Mouse (Mus musculus) hindbrain, postnatal 0 days (tissue): Measurements from ENCODE around the gene Serpine1. TPM values are rescaled to one million over a fixed set of nuclear protein-coding genes. Genes with fewer than 3 reads are reported as not detected.

Experiments used
- ATAC-seq: fragments of 200-750 bp; cut with Nextera tagmentation; 2 replicates; pipeline ENCODE4 v1.8.0; 2017; ENCODE audit warnings: mild to moderate bottlenecking, moderate TSS enrichment, moderate library complexity
- DNase-seq: peaks from one replicate; pipeline ENCODE4 v3.0.0-alpha.2; 2015; ENCODE audit warnings: low spot score
- H3K27ac ChIP-seq: fragments of 300-500 bp; sonication (generic); 2 replicates; pipeline ENCODE4 v1.5.1; 2014; ENCODE audit warnings: mild to moderate bottlenecking
- H3K27me3 ChIP-seq: fragments of 300-500 bp; sonication (generic); 2 replicates; pipeline ENCODE4 v1.6.1; 2014; ENCODE audit warnings: low read length, mixed read lengths; ENCODE audit not compliant: insufficient read depth
- H3K36me3 ChIP-seq: fragments of 300-500 bp; sonication (generic); 2 replicates; pipeline ENCODE4 v1.6.1; 2014; ENCODE audit warnings: low read length, mixed read lengths; ENCODE audit not compliant: insufficient read depth
- H3K4me1 ChIP-seq: fragments of 300-500 bp; sonication (generic); 2 replicates; pipeline ENCODE4 v1.6.1; 2014; ENCODE audit warnings: antibody characterized with exemption, low read length, mixed read lengths; ENCODE audit not compliant: insufficient read depth
- H3K4me2 ChIP-seq: fragments of 300-500 bp; sonication (generic); 2 replicates; pipeline ENCODE4 v1.6.1; 2014; ENCODE audit warnings: low read depth, mild to moderate bottlenecking, low read length, moderate library complexity, mixed read lengths
- H3K4me3 ChIP-seq: fragments of 300-500 bp; sonication (generic); 2 replicates; pipeline ENCODE4 v1.5.1; 2014; ENCODE audit warnings: low read length
- H3K9ac ChIP-seq: fragments of 300-500 bp; sonication (generic); replicated peaks from 2 replicates; pipeline ENCODE4 v1.6.1; 2014; ENCODE audit warnings: mild to moderate bottlenecking, low read length, moderate library complexity, mixed read lengths
- H3K9me3 ChIP-seq: fragments of 300-500 bp; sonication (generic); 2 replicates; pipeline ENCODE4 v1.6.1; 2016; ENCODE audit warnings: low read length, mixed read lengths
- CTCF ChIP-seq: IDR thresholded peaks from 2 replicates; pipeline ENCODE4 v1.5.1; 2016; ENCODE audit warnings: antibody characterized with exemption, control low read depth, low read depth
- WGBS: fragments of 180-500 bp; shearing (Covaris S2); extraction: QIAGEN DNeasy Blood & Tissue Kit; methylation state at CpG from one replicate; pipeline ENCODE4 v1.1.7; 2014; 5-methylcytosine and 5-hydroxymethylcytosine counted together
- polyA plus RNA-seq: library from polyadenylated mRNA; unstranded; fragments of >200 nt; fragmentation: Nextera tagmentation; extraction: Ambion mirVana; gene quantifications from 2 replicates; pipeline ENCODE4 v1.2.1, GENCODE M21; 2015
- total RNA-seq: library from RNA; depleted of rRNA; stranded (reverse); fragments of >200 nt; gene quantifications from 2 replicates; pipeline ENCODE4 v1.2.3, GENCODE M21; 2014

Gene Serpine1
- total and polyA plus RNA-seq, 2 experiments from 2014 or later, result 0.25 to 3.0 TPM

GRCm38 (mm10) chr5:137032641-137033074 lies 39.4 kb downstream of the Serpine1 start:
- ATAC-seq (peak; percentile 38), DNase-seq (peak; percentile 89)
- H3K4me3 ChIP-seq, result peak overlapping the region; percentile 51
- no peaks in the 10 kb centered on the region for H3K4me1 ChIP-seq
- TF ChIP-seq CTCF, result peak; percentile 19; the same call in 1 of the 2 replicates
- H3K27me3 ChIP-seq, result peaks cover 14% of the 10 kb centered on the region; the same call in 1 of the 2 replicates
- peak overlapping the region; percentile 86 for H3K4me2 ChIP-seq
- peaks cover 16% of the 10 kb centered on the region for H3K36me3 ChIP-seq
- peak overlapping the region; percentile 73 for H3K27ac ChIP-seq
- H3K9ac ChIP-seq, result peak overlapping the region; percentile 74
- WGBS, result under 1% methylated on average over 45 of the region's 49 CpGs
- no peaks in the 10 kb centered on the region for H3K9me3 ChIP-seq

GRCm38 (mm10) chr5:137032033-137032421 lies 40.0 kb downstream of the Serpine1 start:
- Histone ChIP-seq H3K4me3 (peak overlapping the region; percentile 51), H3K4me1 (no peaks in the 10 kb centered on the region), H3K9ac (peak overlapping the region; percentile 74), H3K27ac (peak overlapping the region; percentile 73), H3K36me3 (peaks cover 9% of the 10 kb centered on the region), H3K27me3 (peaks cover 16% of the 10 kb centered on the region; the same call in 1 of the 2 replicates), H3K4me2 (peak overlapping the region; percentile 86), H3K9me3 (no peaks in the 10 kb centered on the region)
- ATAC-seq (peak; percentile 13), DNase-seq (peak; percentile 59)
- under 1% methylated on average over 29 of the region's 33 CpGs for WGBS
- TF ChIP-seq CTCF, result peak; percentile 40; the same call in 1 of the 2 replicates

- H3K36me3 ChIP-seq, result 0 out of 2 replicates have a peak, but pooled peaks cover 2% of the 10 kb centered on the region
- peak overlapping the region; percentile 74 for H3K9ac ChIP-seq
- TF ChIP-seq CTCF, result no peak
- peak overlapping the region; percentile 91 for H3K27ac ChIP-seq
- under 1% methylated on average over 77 of the region's 78 CpGs for WGBS
- no peaks in the 10 kb centered on the region for H3K4me1 ChIP-seq
- no peaks in the 10 kb centered on the region for H3K9me3 ChIP-seq
- peak overlapping the region; percentile 51 for H3K4me3 ChIP-seq
- ATAC-seq, result no peak
- H3K27me3 ChIP-seq, result peaks cover 18% of the 10 kb centered on the region; the same call in 1 of the 2 replicates
- peak overlapping the region; percentile 86 for H3K4me2 ChIP-seq
- no peak for DNase-seq
Measured at GRCm38 (mm10) chr5:137031076-137032032, 40.7 kb downstream of the Serpine1 start.

GRCm38 (mm10) chr5:137030416-137030810 lies 41.7 kb downstream of the Serpine1 start:
- H3K9ac ChIP-seq, result peak overlapping the region; percentile 74
- TF ChIP-seq CTCF, result no peak
- H3K4me2 ChIP-seq, result peak overlapping the region; percentile 86
- 7% methylated on average over 22 of the region's 22 CpGs for WGBS
- peak overlapping the region; percentile 91 for H3K27ac ChIP-seq
- H3K27me3 ChIP-seq, result peaks cover 24% of the 10 kb centered on the region; the same call in 1 of the 2 replicates
- DNase-seq (no peak), ATAC-seq (0 out of 2 replicates have a peak, but pooled peaks have one; percentile 0)
- no peaks in the 10 kb centered on the region for H3K36me3 ChIP-seq
- H3K4me1 ChIP-seq, result no peaks in the 10 kb centered on the region; the same call in 1 of the 2 replicates
- H3K9me3 ChIP-seq, result no peaks in the 10 kb centered on the region
- peak overlapping the region; percentile 51 for H3K4me3 ChIP-seq

DNA sequence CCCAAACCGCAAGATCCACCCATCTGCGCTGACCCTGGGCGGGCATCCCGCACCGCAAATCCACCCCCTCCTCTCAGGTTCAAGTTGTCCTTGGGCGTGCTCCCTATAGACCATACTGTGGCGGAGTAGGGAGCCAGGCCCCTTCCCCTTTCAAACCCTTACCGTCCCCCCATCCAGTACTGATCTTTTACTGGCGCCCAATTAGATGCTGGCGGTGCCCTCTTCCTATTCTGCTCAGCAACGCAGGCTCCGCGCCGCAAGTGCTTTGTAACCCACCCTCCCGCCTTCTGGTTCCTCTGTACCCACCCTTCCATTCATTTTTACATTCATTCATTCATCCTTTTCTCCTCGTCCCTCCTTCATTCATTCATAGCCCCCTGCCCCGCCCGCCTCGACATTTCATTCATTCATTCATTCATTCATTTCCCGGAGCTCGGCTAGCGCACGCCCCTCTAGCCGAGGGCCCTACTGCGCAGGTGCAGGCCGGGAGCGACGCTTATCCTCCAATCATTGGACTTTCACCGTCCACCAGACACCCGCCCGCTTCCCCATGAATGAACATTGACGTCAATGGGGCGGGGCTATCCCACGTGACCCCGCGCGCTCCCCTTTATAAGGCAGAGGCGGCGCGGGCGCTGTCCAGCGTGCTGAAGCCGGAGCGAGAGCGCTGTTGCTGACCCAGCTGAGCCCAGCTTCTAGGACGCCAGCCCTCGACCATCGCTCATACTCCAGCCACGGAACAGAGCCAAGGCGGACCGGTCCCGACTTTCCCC lies 42.2 kb downstream of the Serpine1 start:
- Histone ChIP-seq H3K27me3 (peaks cover 24% of the 10 kb centered on the region; the same call in 1 of the 2 replicates), H3K9ac (peak overlapping the region; percentile 74), H3K36me3 (no peaks in the 10 kb centered on the region), H3K4me3 (peak overlapping the region; percentile 51), H3K4me1 (no peaks in the 10 kb centered on the region; the same call in 1 of the 2 replicates), H3K9me3 (no peaks in the 10 kb centered on the region), H3K27ac (peak overlapping the region; percentile 91), H3K4me2 (peak overlapping the region; percentile 86)
- no peak for TF ChIP-seq CTCF
- WGBS, result under 1% methylated on average over 52 of the region's 52 CpGs
- DNase-seq (peak; percentile 98), ATAC-seq (peak; percentile 81)

DNA sequence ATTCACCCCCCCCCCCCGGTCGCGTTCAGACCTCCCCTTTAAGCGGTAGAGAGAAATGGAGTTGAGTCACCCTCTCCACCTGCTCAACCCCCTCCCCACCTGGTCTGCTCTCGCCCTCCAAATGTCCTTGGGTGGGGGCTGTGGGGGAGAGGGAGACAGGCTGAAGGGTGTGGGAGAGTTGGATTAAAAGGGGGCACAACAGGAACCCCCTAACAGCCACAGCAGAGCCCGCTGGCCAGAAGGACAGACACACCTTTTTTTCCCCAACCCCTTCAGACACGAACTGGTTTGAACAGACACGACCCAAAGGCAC lies 42.8 kb downstream of the Serpine1 start:
- TF ChIP-seq CTCF, result no peak
- Histone ChIP-seq H3K4me1 (no peaks in the 10 kb centered on the region; the same call in 1 of the 2 replicates), H3K27ac (peak overlapping the region; percentile 91), H3K4me3 (peak overlapping the region; percentile 51), H3K36me3 (no peaks in the 10 kb centered on the region), H3K9ac (peak overlapping the region; percentile 61), H3K9me3 (no peaks in the 10 kb centered on the region), H3K4me2 (peak overlapping the region; percentile 86), H3K27me3 (peaks cover 28% of the 10 kb centered on the region; the same call in 1 of the 2 replicates)
- DNase-seq, result no peak
- 0% methylated on average over 8 of the region's 8 CpGs for WGBS
- no peak; the same call in 1 of the 2 replicates for ATAC-seq
